Comparison of ENCODE assay signal across 8 mouse cellular contexts in genomic region chr1:127206881-127207555, GRCm38 (mm10). TPM values are rescaled to one million over a fixed set of nuclear protein-coding genes. Genes with fewer than 3 reads are reported as not detected.
DNase-seq lines count a peak whose midpoint lies in the region; ATAC-seq lines count a peak whose summit lies in the region.

No protein-coding gene starts in this region.

- ATAC-seq in heart, embryonic 13.5 days (ENCODE audit: extremely low read depth, insufficient number of reproducible peaks, low FRiP score, low TSS enrichment) = no peak
- ATAC-seq in hematopoietic stem cell, adult 5-6 weeks (replicated peaks in 1 of 2; ENCODE audit: insufficient read depth in 1 of 2, low FRiP score in 2 of 2, low TSS enrichment in 1 of 2, low read depth in 1 of 2, poor library complexity in 2 of 2, severe bottlenecking in 2 of 2) = peak; percentile 24 to 34; a peak in 1 of 4 replicates
- ATAC-seq in megakaryocyte progenitor cell, adult 5-6 weeks (replicated peaks; ENCODE audit: poor library complexity) = peak; percentile 23

- peaks cover 20% of the 10 kb centered on the region for H3K4me1 ChIP-seq in heart, embryonic 13.5 days

- 69% methylated on average over 11 of the region's 11 CpGs for WGBS in heart, embryonic 13.5 days

- H3K36me3 ChIP-seq in heart, embryonic 13.5 days = no peaks in the 10 kb centered on the region

- H3K9me3 ChIP-seq in heart, embryonic 13.5 days = no peaks in the 10 kb centered on the region

- DNase-seq in heart, adult 11 months = no peak
- peak; percentile 54 for DNase-seq in MEL-GATA-1-ER (ENCODE audit: extremely low read depth, low read depth)
- DNase-seq in MN1 (ENCODE audit: low spot score) = no peak
- no peak for DNase-seq in urinary bladder, postnatal 4 days (ENCODE audit: low spot score in 2 of 2)
- DNase-seq in layer of hippocampus, adult 9-10 months (ENCODE audit: low spot score) = no peak

- peak overlapping the region; percentile 84 for H3K4me3 ChIP-seq in heart, embryonic 13.5 days

- peak overlapping the region; percentile 89 for H3K9ac ChIP-seq in heart, embryonic 13.5 days

- no peaks in the 10 kb centered on the region for H3K27me3 ChIP-seq in heart, embryonic 13.5 days (replicated peaks)

- no peak overlapping the region; the same call in 1 of the 2 replicates for H3K27ac ChIP-seq in heart, embryonic 13.5 days (replicated peaks)

- H3K4me2 ChIP-seq in heart, embryonic 13.5 days = peak overlapping the region; percentile 98

RNA-seq across cellular contexts. Expression of gene Mgat5, which starts 2.2 kb away (rescaled TPM):
- polyA plus RNA-seq in heart, embryonic 13.5 days (2015; fragmentation: Nextera tagmentation; extraction: Ambion mirVana) = 3.3 and 3.4 TPM in 2 replicates
- 38.4 and 39.1 TPM in 2 replicates for total RNA-seq in hematopoietic stem cell, adult 5-6 weeks (2017)
- 77.7 and 81.8 TPM in 2 replicates for total RNA-seq in megakaryocyte progenitor cell, adult 5-6 weeks (2015)
- total RNA-seq in megakaryocyte progenitor cell, adult 5-6 weeks (2017) = 71.4 and 83.3 TPM in 2 replicates
